Mouse (Mus musculus): ENCODE measurements around the gene Mgat5. TPM values are rescaled to one million over a fixed set of nuclear protein-coding genes. Genes with fewer than 3 reads are reported as not detected.

The Mgat5 gene
- total RNA-seq (2014; fragmentation: Nextera tagmentation) (18.9 and 23.8 TPM in 2 replicates), total RNA-seq (2017) (16.0 and 17.2 TPM in 2 replicates)

DNA sequence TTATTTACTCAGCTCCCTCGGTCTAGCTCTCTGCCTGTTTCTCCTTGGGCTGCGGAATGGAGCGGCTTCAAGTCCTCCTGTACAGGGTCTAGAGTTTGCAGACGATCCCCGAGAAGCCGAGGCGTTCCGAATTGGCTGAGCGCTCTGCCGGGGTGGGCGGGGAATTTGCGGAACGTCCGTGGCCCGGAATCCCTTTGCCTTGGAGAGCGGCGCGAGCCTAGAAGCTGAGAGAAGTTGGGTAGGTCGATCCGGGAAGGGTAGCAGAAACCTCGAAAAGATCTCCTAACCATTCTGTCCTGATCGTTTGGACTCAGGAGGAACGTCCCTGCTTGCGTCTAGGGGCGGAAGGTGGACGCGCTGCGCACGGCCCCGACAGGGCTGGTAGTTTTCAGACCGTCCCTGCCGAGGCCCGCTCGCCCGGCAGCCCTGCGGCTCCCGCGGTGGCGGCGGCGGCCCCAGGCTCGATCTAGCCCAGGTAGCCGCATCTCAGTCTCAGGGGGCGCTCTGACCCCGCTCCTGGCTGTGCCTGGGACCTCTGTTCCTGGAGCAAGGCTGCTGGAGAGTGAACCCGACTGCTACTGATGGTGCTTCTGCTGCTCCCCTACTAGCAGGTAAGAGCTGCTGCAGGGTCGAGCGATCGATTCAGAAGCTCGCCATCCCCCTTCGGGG lies at the start of gene Mgat5:
Mgat5 (plus strand) TSS at position 199 of the 669 bp plus-strand sequence.
- ATAC-seq (replicated peaks; ENCODE audit: low FRiP score, low TSS enrichment, poor library complexity, severe bottlenecking) = peak; percentile 81

DNA sequence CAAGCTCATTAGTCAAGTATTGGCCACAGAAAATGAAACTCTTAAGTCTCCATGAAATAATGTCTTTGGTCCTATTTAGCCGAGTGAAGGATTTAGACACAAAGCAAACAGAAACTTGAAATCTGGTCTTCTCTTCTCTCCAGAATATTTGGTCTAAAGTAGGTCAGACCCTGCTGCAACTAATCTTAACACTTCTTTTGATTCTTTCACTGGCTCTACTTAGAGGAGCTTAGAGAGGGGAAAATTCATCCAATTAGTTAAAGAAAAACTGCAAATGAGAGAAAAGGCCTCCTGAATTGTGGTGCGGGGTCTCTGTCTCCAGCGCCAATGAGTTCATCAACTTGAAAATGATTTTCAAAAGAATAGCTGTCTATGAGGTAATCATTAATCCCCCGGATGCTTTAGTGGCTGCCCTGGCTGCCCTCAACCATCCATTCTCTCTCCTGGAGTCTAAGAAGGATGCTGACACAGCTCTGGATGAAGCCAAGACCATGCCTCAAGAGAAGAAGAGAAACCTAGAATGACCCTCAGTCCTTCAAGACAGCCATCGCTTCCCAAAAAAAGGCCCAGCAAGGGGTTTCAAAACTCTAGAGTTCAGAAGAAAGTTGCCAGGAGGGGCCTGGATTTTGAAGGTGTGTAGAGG lies 44.6 kb upstream of the Mgat5 start:
- ATAC-seq (replicated peaks; ENCODE audit: low FRiP score, low TSS enrichment, poor library complexity, severe bottlenecking) = no peak

DNA sequence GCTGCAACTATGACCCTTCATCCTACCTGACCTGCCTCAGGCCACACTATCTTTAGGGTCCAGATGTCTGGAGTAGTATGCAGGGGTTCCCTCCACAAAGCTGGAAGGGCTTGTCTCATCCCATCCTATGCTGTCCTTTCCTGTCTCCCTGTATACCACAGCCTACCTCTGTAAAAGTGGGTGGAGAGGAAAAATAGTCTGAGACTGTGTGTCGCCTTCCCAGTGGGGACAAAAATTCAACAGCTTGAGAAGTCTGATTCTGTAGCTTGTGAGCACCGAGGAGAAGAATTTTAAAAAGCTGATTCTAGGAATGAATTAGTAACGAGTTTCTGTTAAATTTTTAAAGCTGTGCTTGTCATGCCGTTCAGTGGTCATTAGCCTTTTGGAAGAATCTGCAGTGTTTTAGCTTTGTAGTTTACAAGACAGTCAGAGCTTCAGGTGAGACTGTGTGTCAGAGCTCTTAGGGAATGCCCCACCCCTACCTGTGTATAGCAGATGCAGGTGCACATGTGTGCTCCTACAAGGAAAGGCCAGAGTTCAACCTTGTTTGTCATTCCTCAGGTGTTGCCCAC lies 40.1 kb upstream of the Mgat5 start:
- no peak for ATAC-seq (replicated peaks; ENCODE audit: low FRiP score, low TSS enrichment, poor library complexity, severe bottlenecking)

DNA sequence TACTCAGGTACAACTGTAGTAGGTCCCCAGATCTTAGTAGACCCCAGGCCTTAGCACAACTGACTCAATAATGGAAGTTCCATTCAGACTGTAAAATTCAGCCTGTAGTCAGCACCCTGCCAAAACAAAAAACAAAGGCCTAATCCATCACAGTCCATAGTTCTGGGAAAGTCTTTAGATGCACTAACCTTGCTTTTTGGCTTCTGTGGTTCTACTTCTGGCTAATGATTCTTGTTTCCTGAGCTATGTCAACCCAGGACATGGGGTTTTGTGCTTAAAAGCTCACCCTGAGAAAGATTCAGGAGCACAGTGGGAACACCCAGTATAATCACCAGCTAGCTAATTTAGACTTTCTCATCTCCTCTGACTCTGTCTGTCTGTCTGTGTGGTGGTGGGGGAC lies 38.3 kb upstream of the Mgat5 start:
- no peak for ATAC-seq (replicated peaks; ENCODE audit: low FRiP score, low TSS enrichment, poor library complexity, severe bottlenecking)

DNA sequence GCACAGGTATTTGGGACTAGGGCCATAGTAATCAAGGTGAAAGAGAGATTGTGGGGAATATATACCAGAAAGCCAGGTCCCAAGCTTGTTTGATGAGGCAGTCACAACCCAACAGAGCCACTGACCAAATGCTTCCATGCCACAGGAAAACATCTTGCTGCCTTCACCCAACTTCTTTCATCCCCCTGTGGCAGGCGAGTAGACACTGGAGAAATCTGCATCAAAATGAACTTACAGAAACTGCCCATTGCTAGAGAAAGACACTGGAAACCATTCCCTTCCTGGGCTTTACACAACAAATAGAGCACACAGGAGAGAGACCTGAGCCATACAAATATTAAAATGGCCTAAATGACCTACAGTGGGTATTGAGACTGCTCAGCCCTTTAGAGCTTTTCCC lies 37.2 kb upstream of the Mgat5 start:
- no peak for ATAC-seq (replicated peaks; ENCODE audit: low FRiP score, low TSS enrichment, poor library complexity, severe bottlenecking)

DNA sequence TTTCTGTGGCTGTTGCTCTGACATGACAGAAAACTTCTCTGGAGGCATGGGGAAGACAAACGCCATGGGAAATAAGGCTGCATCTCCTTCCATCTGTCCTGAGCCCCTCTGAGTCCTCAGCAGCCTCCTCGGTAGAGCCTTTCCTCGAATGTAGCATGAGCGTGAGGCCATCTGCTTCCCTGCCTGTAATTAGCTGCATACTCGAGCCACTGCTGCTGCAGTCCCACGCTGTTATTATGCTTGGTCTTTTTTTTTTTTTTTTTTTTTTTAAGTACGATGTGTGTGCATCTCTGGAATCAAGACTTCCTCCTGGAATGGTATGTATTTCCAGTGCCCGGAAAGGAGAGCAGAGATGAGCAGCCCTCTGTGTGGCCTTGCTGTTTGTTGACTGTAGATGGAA lies 36.6 kb upstream of the Mgat5 start:
- no peak for ATAC-seq (replicated peaks; ENCODE audit: low FRiP score, low TSS enrichment, poor library complexity, severe bottlenecking)

DNA sequence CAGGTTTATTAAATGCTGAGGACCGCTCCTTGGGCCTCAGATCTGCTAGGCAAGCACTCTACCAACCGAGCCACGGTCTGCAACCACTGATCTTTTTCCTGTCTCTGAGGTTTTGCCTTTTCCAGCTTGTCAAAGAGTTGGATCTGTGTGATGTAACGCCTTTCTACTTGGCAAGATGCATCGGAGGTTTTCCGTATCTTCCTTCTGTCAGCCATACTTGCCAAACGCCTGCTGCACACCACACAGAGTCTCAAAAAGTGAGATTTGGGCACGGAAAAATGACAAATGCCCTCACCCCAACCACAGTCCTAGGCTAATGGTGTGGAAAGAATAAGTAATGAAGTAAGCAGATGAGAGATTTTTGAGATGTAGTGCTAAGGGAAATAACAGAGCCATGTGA lies 35.3 kb upstream of the Mgat5 start:
- no peak for ATAC-seq (replicated peaks; ENCODE audit: low FRiP score, low TSS enrichment, poor library complexity, severe bottlenecking)

DNA sequence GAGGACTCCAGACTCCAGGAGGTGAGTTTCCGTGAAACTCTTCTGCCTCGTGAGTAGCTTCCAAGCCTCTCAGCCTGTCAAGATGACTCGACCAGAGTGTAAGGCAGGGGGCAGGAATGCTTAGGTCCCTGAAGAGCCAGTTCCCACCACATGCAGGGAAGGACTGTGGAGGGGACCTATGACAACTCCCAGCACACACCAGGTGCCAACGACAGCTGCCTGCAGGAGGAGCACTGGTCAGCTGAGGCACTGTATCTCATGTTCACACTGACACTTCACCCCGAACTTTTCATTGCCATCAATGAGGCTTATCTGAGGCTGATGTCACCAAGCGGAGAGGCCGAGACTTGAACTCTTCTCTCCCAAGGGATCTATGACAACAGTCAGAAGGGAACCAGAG lies 33.5 kb upstream of the Mgat5 start:
- ATAC-seq (replicated peaks; ENCODE audit: low FRiP score, low TSS enrichment, poor library complexity, severe bottlenecking) = no peak

DNA sequence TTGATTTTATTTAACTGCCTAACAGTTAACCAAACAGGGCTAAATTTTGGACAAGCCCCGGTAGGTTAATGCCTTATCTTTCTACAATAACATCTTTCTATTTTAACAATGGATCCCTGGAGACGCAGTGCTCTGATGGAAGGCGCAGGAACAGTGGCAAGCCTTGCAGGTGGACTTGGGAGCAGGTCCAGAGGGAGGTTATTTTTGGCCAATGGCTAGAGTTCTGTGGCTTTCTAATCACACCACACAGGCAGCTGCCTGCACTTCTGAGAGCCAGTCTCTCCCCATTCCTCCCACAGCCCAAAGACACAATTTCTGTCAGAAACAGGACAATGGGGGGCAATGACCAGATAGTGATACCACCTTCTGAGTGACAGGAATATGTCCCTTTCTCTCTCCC lies 31.4 kb upstream of the Mgat5 start:
- no peak for ATAC-seq (replicated peaks; ENCODE audit: low FRiP score, low TSS enrichment, poor library complexity, severe bottlenecking)

DNA sequence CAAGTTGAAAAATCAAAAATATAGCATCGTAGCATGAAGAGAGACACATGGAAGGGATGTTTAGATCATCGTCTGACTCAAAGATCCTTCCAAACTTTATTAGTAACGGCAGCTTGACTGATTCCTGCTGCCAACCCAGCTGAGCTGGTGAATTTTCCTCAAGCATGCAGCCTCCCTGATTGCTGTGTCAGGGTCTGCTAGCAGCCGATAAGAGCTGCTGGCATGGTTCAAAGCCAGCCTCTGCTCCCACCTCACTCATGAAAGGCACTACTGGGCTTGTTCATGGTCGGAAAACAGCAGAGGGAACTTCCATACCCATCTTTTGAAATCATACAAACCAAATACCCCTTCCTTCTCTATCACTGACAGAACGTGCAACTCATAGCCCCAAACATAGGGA lies 12.4 kb upstream of the Mgat5 start:
- 0 out of 2 replicates have a peak, but pooled peaks have one; percentile 57 for ATAC-seq (replicated peaks; ENCODE audit: low FRiP score, low TSS enrichment, poor library complexity, severe bottlenecking)

DNA sequence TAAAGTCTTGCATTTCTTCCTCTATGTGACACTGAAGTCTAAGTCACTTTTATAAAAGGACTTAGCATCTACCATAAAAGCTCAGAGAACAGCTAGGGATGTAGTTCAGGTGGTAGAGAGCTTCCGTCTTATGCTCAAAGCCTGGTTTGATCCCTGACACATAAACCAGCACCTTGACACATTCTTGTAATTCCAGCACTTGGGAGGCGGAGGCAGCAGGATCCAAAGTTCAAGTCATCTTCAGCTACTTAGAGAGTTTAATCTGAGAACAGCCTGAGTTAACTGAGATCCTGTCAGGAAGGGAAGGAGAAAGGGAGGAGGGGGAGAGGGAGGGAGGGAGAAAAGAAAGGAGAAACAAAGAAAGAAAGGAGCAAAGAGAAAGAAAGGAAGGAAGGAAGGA lies 5.6 kb upstream of the Mgat5 start:
- ATAC-seq (replicated peaks; ENCODE audit: low FRiP score, low TSS enrichment, poor library complexity, severe bottlenecking) = no peak

DNA sequence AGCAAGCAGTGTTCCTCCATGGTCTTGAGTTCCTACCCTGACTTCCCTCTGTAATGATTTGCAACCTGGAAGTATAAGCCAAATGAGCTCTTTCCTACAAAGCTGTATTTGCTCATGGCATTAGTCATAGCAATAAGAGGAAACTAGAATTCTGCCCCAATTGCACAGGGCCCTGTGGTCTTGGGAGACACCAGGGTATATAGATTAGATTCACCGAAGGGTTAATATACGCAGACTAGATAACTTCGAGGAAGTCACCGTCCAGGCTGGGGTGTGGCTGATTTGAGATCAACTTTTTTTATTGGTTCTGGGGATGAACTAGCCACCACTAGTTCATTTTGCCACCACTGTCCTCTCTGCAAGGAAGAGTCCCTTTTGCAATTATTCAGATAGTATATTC lies 2.5 kb upstream of the Mgat5 start:
- ATAC-seq (replicated peaks; ENCODE audit: low FRiP score, low TSS enrichment, poor library complexity, severe bottlenecking) = no peak

DNA sequence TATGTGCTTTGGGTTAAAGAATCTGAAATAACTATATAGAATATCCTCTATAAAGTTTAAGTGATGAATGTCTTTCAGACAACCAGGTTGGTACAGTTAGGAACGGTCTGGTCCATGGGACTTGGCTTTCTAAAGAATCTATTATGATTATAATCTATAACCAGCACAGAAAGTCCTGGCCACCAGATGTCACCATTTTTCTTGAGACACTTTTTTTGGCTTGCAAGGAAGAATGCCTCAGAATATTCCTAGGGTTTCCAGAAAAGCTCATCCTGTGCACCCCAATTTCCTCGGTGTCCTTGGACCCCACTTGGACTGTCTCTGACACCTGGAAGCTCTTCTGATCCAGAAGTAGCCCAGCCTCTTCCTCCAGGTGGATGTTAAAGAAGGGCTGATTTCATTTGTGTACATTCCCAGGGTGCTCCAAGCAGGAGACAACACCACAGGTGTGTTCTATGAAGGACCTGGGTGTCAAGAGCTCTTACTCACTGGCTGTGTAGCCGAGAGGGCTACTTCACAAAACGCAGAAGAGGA lies 1.5 kb upstream of the Mgat5 start:
- ATAC-seq (replicated peaks; ENCODE audit: low FRiP score, low TSS enrichment, poor library complexity, severe bottlenecking) = no peak

DNA sequence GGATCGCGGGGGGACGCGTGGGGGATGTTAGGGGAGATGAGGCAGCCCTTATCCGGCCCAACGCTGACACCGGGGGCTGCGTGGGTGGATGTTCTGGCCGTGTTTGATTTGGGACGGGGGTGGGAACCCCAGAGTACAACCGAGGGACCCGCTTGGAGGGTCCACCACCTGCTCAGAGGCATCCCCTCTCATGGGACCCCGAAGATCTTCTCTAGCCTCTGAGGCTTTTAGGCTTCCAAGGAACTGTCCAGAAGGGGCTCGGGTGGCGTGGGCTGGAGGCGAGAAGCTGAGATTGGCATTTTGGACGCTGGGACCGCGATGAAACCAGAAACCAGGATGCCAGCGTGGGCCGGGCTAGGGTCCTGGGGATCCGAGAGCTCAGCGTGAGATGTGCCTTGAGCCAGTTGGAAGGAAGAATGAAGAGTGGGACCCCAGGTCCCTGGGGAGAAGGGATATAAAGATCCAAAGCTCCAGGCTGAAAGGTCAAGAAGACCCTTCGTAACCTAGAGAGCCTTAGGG lies 745 bp downstream of the Mgat5 start:
- no peak for ATAC-seq (replicated peaks; ENCODE audit: low FRiP score, low TSS enrichment, poor library complexity, severe bottlenecking)

DNA sequence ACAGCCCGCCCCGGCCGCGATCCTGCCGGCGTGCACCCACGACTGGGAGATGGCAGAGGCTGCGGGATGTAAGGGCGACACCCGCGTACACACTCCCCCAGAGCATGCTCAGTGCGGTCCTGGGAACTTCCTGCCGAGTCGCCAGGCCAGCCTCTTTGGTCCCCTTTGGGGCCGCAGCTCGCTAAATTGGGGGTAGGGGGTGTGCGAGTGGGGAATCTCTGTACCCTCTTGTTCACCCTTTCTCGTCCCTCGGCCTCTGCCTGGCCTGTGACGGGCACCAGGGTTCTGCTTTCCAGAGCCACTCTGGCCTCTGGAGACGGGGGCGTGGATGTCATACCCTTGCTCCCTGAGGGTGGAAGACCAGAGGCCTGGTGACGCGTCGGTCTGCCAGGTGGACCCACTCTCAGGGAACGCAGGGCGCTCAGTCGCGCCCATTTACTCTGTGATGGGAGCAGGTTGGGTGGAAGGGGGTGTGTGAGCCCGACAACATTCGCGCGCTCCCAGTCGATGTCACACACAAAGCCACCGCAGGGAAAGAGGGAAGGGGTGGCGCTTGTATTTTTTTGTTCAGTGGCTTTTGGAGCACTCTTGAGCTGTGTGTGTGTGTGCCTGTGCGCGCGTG lies 1.3 kb downstream of the Mgat5 start:
- peak; percentile 53 for ATAC-seq (replicated peaks; ENCODE audit: low FRiP score, low TSS enrichment, poor library complexity, severe bottlenecking)

DNA sequence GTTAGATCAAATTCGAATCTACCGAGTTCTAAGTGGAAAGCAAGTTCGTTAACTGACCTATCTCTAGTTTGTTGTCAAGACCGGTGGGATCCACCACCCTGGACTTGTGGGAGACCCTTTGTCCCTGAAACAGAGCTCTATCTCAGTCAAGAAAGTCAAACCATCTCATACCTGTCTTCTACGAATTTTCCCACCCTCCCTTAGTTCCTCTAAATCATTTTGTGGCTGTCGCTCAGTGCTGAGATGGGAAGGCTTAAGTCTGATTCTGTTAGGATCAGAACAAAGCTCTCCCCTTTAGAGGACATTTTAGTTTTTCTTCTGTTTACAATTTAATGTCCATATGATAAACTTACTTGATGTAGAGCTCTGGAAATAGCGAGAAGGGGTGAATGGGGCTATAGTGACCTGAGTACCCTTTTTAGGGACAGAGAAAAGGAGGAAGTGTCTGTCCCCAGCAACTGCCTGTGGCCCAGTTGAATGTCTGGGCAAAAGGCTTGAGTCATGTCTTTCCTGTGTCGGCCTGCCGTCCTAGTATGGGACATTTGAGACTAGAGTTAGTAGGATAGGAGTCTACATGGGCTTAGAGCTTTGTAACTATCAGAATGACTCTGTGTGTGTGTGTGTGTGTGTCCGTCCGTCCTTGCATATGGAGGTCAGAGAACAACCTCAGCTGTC lies 2.2 kb downstream of the Mgat5 start:
- ATAC-seq (replicated peaks; ENCODE audit: low FRiP score, low TSS enrichment, poor library complexity, severe bottlenecking) = no peak

DNA sequence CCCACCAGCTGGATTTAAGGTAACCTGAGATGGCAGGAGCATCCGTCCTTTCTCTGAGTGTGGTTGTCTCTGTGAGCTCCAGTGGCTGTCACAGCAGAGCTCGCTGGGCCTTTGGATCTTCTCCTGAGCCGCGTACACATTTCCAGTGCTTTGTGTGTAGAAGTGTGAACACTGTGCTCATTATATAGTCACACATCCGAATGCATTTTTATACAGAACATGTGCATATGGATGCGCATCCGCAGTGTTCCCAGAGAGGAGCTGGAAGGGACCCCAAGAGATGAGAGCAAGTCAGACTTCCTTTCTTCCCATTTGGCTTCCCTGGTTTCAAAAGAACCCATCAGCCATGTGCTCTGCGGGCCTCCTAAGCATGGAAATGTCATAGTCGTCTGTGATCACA lies 3.4 kb downstream of the Mgat5 start:
- no peak for ATAC-seq (replicated peaks; ENCODE audit: low FRiP score, low TSS enrichment, poor library complexity, severe bottlenecking)

DNA sequence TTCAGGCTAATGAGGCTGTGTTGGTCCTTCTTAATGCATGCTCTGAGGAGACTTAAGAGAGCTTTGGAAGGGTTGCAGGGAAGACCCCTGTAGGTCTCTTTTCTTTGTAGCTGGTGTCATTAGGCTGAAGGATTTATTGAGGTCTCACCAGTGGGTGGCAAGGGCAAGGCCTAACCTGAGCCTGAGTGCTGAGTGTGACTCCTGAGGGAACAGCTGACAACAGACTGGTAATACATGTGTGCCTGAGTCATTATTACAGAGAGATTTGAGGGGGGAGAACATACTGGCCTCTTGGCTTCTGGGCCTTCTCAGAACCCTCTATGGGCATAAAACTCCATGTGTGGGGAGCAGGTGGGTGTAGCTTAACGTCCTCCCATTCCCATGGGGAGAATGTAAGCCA lies 8.0 kb downstream of the Mgat5 start:
- ATAC-seq (replicated peaks; ENCODE audit: low FRiP score, low TSS enrichment, poor library complexity, severe bottlenecking) = no peak

DNA sequence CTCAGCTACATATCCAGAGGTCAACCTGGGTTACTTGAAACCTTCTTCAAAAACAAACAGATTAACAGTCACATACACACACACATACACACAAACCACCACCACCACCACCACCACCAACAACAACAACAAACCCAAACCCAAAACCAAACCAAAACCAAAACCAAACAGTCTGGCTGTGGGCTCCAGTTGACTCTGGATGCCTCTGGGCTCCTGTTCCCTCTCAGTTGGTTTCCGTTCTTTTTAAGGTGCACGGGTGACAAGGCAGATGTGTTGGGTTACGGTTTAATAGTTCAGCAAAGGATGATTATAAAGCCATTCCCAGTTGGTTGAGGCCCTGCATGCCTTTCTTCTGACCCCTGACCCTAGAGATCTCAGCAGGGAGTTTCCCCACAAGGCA lies 8.6 kb downstream of the Mgat5 start:
- no peak for ATAC-seq (replicated peaks; ENCODE audit: low FRiP score, low TSS enrichment, poor library complexity, severe bottlenecking)

Measured in megakaryocyte-erythroid progenitor cell, adult 5-6 weeks (primary cell).